Mouse (Mus musculus) bone marrow, adult 2 months (tissue): ENCODE results near the gene Ttc16.

Experiments
- CTCF ChIP-seq: fragments of 200-500 bp; IDR thresholded peaks from 2 replicates; pipeline ENCODE4 v1.5.1; 2011; ENCODE audit warnings: low read length, control low read depth; ENCODE audit not compliant: control insufficient read depth, insufficient read depth
- POLR2A ChIP-seq: fragments of 200-500 bp; IDR thresholded peaks from 2 replicates; pipeline ENCODE4 v1.6.1; 2011; ENCODE audit warnings: low read depth, mild to moderate bottlenecking, control low read depth, low read length, borderline replicate concordance; ENCODE audit not compliant: control insufficient read depth

GRCm38 (mm10) chr2:32724832-32725790 lies 50.3 kb downstream of the Ttc16 start:
- no peak for TF ChIP-seq POLR2A
- TF ChIP-seq CTCF = no peak
